Mouse (Mus musculus) kidney, adult 2 months (tissue): ENCODE results near the gene Foxp1. TPM values are rescaled to one million over a fixed set of nuclear protein-coding genes. Genes with fewer than 3 reads are reported as not detected.

ENCODE experiments used
- DNase-seq: peaks from one replicate; pipeline ENCODE4 v3.0.0; 2021
- H3K27ac ChIP-seq: fragments of 200-500 bp; 2 replicates; pipeline ENCODE4 v1.5.1; 2012; ENCODE audit warnings: low read depth, low read length, control low read depth, inconsistent platforms; ENCODE audit not compliant: insufficient read depth
- H3K27me3 ChIP-seq: fragments of 200-500 bp; replicated peaks from 2 replicates; pipeline ENCODE4 v1.6.1; 2012; ENCODE audit warnings: mild to moderate bottlenecking, moderate library complexity, low read length, inconsistent platforms; ENCODE audit not compliant: control insufficient read depth, insufficient read depth
- H3K36me3 ChIP-seq: fragments of 200-500 bp; 2 replicates; pipeline ENCODE4 v1.6.1; 2012; ENCODE audit warnings: mild to moderate bottlenecking, moderate library complexity, low read length, inconsistent platforms; ENCODE audit not compliant: control insufficient read depth, insufficient read depth
- H3K4me1 ChIP-seq: fragments of 200-500 bp; 2 replicates; pipeline ENCODE4 v1.6.1; 2011; ENCODE audit warnings: low read length; ENCODE audit not compliant: control insufficient read depth, insufficient read depth
- H3K4me3 ChIP-seq: fragments of 200-500 bp; 2 replicates; pipeline ENCODE4 v1.5.1; 2011; ENCODE audit warnings: mild to moderate bottlenecking, low read depth, low read length, control low read depth; ENCODE audit not compliant: insufficient read depth
- CTCF ChIP-seq: fragments of 200-500 bp; conservative IDR thresholded peaks from 2 replicates; pipeline ENCODE4 v1.5.1; 2011; ENCODE audit warnings: low read depth, mild to moderate bottlenecking, control low read depth, low read length, moderate library complexity, mixed read lengths; ENCODE audit not compliant: insufficient read depth, insufficient read length
- POLR2A ChIP-seq: fragments of 200-500 bp; IDR thresholded peaks from one replicate; pipeline ENCODE4 v1.6.1; 2011; ENCODE audit warnings: low read depth, low read length, control low read depth
- WGBS: fragments of 180-500 bp; shearing (Covaris S2); methylation state at CpG from one replicate; pipeline ENCODE4 v1.1.7; 2018; 5-methylcytosine and 5-hydroxymethylcytosine counted together
- polyA plus RNA-seq: library from polyadenylated mRNA; depleted of rRNA; stranded (reverse); fragments of >200 nt; gene quantifications from 2 replicates; pipeline ENCODE4 v1.2.3, GENCODE M21; 2012

The Foxp1 gene
- polyA plus RNA-seq, 1 experiment, result 32.8 TPM

- H3K27ac ChIP-seq, result no peak overlapping the region
- DNase-seq, result no peak
- no peaks in the 10 kb centered on the region for H3K4me1 ChIP-seq
- TF ChIP-seq CTCF (no peak), POLR2A (no peak)
- H3K27me3 ChIP-seq, result no peaks in the 10 kb centered on the region
- 96% methylated on average over 3 of the region's 3 CpGs for WGBS
- no peaks in the 10 kb centered on the region for H3K36me3 ChIP-seq
- H3K4me3 ChIP-seq, result no peak overlapping the region
These were observed 539.1 kb downstream of the Foxp1 start for GRCm38 (mm10) chr6:98983311-98983838.

DNA sequence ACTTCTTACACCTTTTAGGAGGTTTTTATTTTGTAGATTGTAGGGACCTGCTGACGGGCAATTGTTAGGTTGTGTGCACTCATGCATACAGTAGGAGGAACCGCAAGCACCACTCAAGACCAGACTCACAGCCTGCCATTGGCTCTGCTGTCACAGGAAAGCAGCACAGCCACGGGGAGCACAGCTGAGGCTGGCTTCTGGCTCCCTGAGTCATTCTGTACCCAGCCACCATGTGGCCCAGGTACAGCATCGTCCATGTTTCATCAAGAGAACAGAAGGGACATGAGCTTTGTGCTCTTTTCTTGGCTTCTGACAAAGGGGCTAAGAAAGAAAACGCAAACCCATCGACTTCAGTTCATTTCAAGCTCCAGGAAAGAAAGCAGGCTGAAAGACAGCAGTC, 541.3 kb downstream of the Foxp1 start:
- H3K27ac ChIP-seq, result no peak overlapping the region
- no peak for DNase-seq
- H3K4me1 ChIP-seq, result no peaks in the 10 kb centered on the region
- no peaks in the 10 kb centered on the region for H3K27me3 ChIP-seq
- WGBS, result 59% methylated on average over 6 of the region's 6 CpGs
- TF ChIP-seq POLR2A (no peak), CTCF (no peak)
- no peaks in the 10 kb centered on the region for H3K36me3 ChIP-seq
- no peak overlapping the region for H3K4me3 ChIP-seq

- Histone ChIP-seq H3K27me3 (no peaks in the 10 kb centered on the region), H3K27ac (no peak overlapping the region), H3K4me1 (no peaks in the 10 kb centered on the region), H3K4me3 (no peak overlapping the region), H3K36me3 (no peaks in the 10 kb centered on the region)
- no peak for DNase-seq
- 93% methylated on average over 7 of the region's 7 CpGs for WGBS
- TF ChIP-seq CTCF (no peak), POLR2A (no peak)
These were observed 542.1 kb downstream of the Foxp1 start for GRCm38 (mm10) chr6:98980432-98980831.

DNA sequence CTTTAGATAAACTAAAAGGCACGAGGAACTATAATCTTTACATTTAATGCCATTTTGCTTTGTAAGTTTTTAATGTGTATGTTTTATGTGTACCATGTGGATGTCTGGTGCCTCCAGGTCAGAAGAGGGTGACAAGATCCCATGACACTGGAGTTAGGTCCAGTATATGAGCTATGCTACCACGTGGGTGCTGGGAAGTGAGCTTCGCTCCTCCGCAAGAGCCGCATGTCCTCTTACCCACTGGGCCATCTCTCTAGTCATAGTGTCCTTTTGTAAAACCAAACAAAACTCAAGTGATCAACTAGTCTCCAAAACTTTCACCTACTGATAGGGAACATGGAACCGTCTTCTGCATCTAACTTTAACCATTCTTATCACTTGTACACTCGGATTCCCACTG, 542.5 kb downstream of the Foxp1 start:
- 94% methylated on average over 7 of the region's 7 CpGs for WGBS
- no peak for TF ChIP-seq CTCF
- no peak for TF ChIP-seq POLR2A
- Histone ChIP-seq H3K27me3 (no peaks in the 10 kb centered on the region), H3K4me3 (no peak overlapping the region), H3K4me1 (no peaks in the 10 kb centered on the region), H3K36me3 (no peaks in the 10 kb centered on the region), H3K27ac (no peak overlapping the region)
- no peak for DNase-seq

DNA sequence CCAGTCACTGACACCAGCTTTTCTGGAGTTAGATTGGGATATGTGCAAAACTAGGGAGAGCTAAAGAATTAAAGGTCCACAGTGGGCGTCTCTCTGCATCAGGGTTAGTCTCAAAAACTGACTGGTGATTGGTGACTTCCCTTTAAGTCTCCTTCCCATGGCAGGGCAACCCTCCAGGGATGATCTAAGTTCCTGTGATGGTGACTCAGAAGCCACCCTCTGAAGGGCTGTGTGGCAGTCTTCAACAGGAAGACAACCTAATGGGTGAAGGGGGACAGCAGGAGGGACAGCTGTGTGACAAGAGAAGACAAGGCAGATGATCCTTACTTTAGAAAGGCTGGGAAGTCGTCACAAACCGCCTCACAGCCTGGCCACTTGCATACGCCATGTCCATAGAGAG, 544.7 kb downstream of the Foxp1 start:
- Histone ChIP-seq H3K27me3 (no peaks in the 10 kb centered on the region), H3K36me3 (no peaks in the 10 kb centered on the region), H3K4me3 (no peak overlapping the region), H3K27ac (no peak overlapping the region), H3K4me1 (no peaks in the 10 kb centered on the region)
- TF ChIP-seq POLR2A (no peak), CTCF (no peak)
- 91% methylated on average over 4 of the region's 4 CpGs for WGBS
- no peak for DNase-seq

- TF ChIP-seq POLR2A (no peak), CTCF (no peak)
- H3K36me3 ChIP-seq, result no peaks in the 10 kb centered on the region
- no peaks in the 10 kb centered on the region; the same call in 1 of the 2 replicates for H3K4me1 ChIP-seq
- H3K27me3 ChIP-seq, result no peaks in the 10 kb centered on the region
- no peak overlapping the region for H3K27ac ChIP-seq
- WGBS, result 93% methylated on average over 6 of the region's 6 CpGs
- DNase-seq, result no peak
- no peak overlapping the region for H3K4me3 ChIP-seq
These were observed 546.6 kb downstream of the Foxp1 start for GRCm38 (mm10) chr6:98975918-98976317.

- 95% methylated on average over 5 of the region's 5 CpGs for WGBS
- Histone ChIP-seq H3K4me1 (peaks cover 3% of the 10 kb centered on the region; the same call in 1 of the 2 replicates), H3K27me3 (no peaks in the 10 kb centered on the region), H3K36me3 (no peaks in the 10 kb centered on the region), H3K27ac (no peak overlapping the region), H3K4me3 (no peak overlapping the region)
- DNase-seq, result no peak
- TF ChIP-seq CTCF (no peak), POLR2A (no peak)
These were observed 549.1 kb downstream of the Foxp1 start for GRCm38 (mm10) chr6:98973433-98973832.

GRCm38 (mm10) chr6:98972404-98972803, 550.1 kb downstream of the Foxp1 start:
- no peak for TF ChIP-seq POLR2A
- no peak for TF ChIP-seq CTCF

More at GRCm38 (mm10) chr6:98972404-98972803, 550.1 kb downstream of the Foxp1 start:
- H3K27ac ChIP-seq, result no peak overlapping the region
- no peaks in the 10 kb centered on the region for H3K36me3 ChIP-seq
- no peak overlapping the region for H3K4me3 ChIP-seq
- 74% methylated on average over 7 of the region's 7 CpGs for WGBS
- peaks cover 3% of the 10 kb centered on the region; the same call in 1 of the 2 replicates for H3K4me1 ChIP-seq
- no peaks in the 10 kb centered on the region for H3K27me3 ChIP-seq
- no peak for DNase-seq
